Mouse (Mus musculus): ENCODE data around the gene Zfp109. TPM values are rescaled to one million over a fixed set of nuclear protein-coding genes. Genes with fewer than 3 reads are reported as not detected.

Zfp109 gene
- polyA plus RNA-seq, 1 experiment from 2014 or later: 3.6 TPM

- peak within 1 kb of the TSS; percentile 77 for H3K4me2 ChIP-seq
- H3K4me1 ChIP-seq (replicated peaks; ENCODE audit: control insufficient read depth, insufficient read depth, low read length): no peaks in the 10 kb centered on the region
- H3K9ac ChIP-seq (ENCODE audit: low read depth, low read length): peak within 1 kb of the TSS; percentile 67
- peaks cover 7% of the 10 kb centered on the region for H3K36me3 ChIP-seq (ENCODE audit: control insufficient read depth, insufficient read depth, low read length)
- no peaks in the 10 kb centered on the region for H3K9me3 ChIP-seq (ENCODE audit: control insufficient read depth, low read length)
- WGBS: 2% methylated on average over 12 of the region's 12 CpGs
- no peaks in the 10 kb centered on the region for H3K27me3 ChIP-seq (replicated peaks; ENCODE audit: control insufficient read depth, insufficient read depth, low read length)
- H3K4me3 ChIP-seq (ENCODE audit: low read depth, low read length): peak within 1 kb of the TSS; percentile 67
- DNase-seq (ENCODE audit: low spot score): peak; percentile 79
- ATAC-seq (replicated peaks; ENCODE audit: low FRiP score): peak; percentile 94
- no peak within 1 kb of the TSS for H3K27ac ChIP-seq (ENCODE audit: low read depth, low read length)
Measured at GRCm38 (mm10) chr7:24270288-24270672, 32.9 kb upstream of the Zfp109 start, which contains the start of gene Zfp93. Gene Zfp93 (plus strand): TSS chr7:24270420.

GRCm38 (mm10) chr7:24269667-24270287 lies 32.4 kb upstream of the Zfp109 start:
- Histone ChIP-seq H3K27me3 (replicated peaks; ENCODE audit: control insufficient read depth, insufficient read depth, low read length) (no peaks in the 10 kb centered on the region), H3K27ac (ENCODE audit: low read depth, low read length) (no peak overlapping the region), H3K9me3 (ENCODE audit: control insufficient read depth, low read length) (no peaks in the 10 kb centered on the region), H3K4me3 (ENCODE audit: low read depth, low read length) (peak overlapping the region; percentile 67), H3K4me1 (replicated peaks; ENCODE audit: control insufficient read depth, insufficient read depth, low read length) (no peaks in the 10 kb centered on the region), H3K4me2 (peak overlapping the region; percentile 77), H3K36me3 (ENCODE audit: control insufficient read depth, insufficient read depth, low read length) (peaks cover 2% of the 10 kb centered on the region), H3K9ac (ENCODE audit: low read depth, low read length) (peak overlapping the region; percentile 67)
- WGBS: 36% methylated on average over 7 of the region's 7 CpGs
- ATAC-seq (replicated peaks; ENCODE audit: low FRiP score) (peak; percentile 13; the same call in 1 of the 2 replicates), DNase-seq (ENCODE audit: low spot score) (no peak)

- DNase-seq (ENCODE audit: low spot score): no peak
- WGBS: 65% methylated on average over 3 of the region's 3 CpGs
- no peaks in the 10 kb centered on the region for H3K36me3 ChIP-seq (ENCODE audit: control insufficient read depth, insufficient read depth, low read length)
- no peaks in the 10 kb centered on the region for H3K9me3 ChIP-seq (ENCODE audit: control insufficient read depth, low read length)
- no peak overlapping the region for H3K4me2 ChIP-seq
- ATAC-seq (replicated peaks; ENCODE audit: low FRiP score): no peak
- no peaks in the 10 kb centered on the region for H3K27me3 ChIP-seq (replicated peaks; ENCODE audit: control insufficient read depth, insufficient read depth, low read length)
- no peak overlapping the region for H3K9ac ChIP-seq (ENCODE audit: low read depth, low read length)
- no peak overlapping the region for H3K4me3 ChIP-seq (ENCODE audit: low read depth, low read length)
- no peaks in the 10 kb centered on the region for H3K4me1 ChIP-seq (replicated peaks; ENCODE audit: control insufficient read depth, insufficient read depth, low read length)
- no peak overlapping the region for H3K27ac ChIP-seq (ENCODE audit: low read depth, low read length)
Measured at GRCm38 (mm10) chr7:24269256-24269655, 31.9 kb upstream of the Zfp109 start.

- DNase-seq (ENCODE audit: low spot score): no peak
- no peaks in the 10 kb centered on the region for H3K36me3 ChIP-seq (ENCODE audit: control insufficient read depth, insufficient read depth, low read length)
- no peak overlapping the region for H3K4me2 ChIP-seq
- H3K27ac ChIP-seq (ENCODE audit: low read depth, low read length): no peak overlapping the region
- no peaks in the 10 kb centered on the region for H3K27me3 ChIP-seq (replicated peaks; ENCODE audit: control insufficient read depth, insufficient read depth, low read length)
- no peak overlapping the region for H3K9ac ChIP-seq (ENCODE audit: low read depth, low read length)
- no peaks in the 10 kb centered on the region for H3K9me3 ChIP-seq (ENCODE audit: control insufficient read depth, low read length)
- ATAC-seq (replicated peaks; ENCODE audit: low FRiP score): no peak
- WGBS: 72% methylated on average over 24 of the region's 24 CpGs
- no peaks in the 10 kb centered on the region for H3K4me1 ChIP-seq (replicated peaks; ENCODE audit: control insufficient read depth, insufficient read depth, low read length)
- H3K4me3 ChIP-seq (ENCODE audit: low read depth, low read length): no peak overlapping the region
Measured at GRCm38 (mm10) chr7:24268176-24269155, 31.1 kb upstream of the Zfp109 start.

- Histone ChIP-seq H3K36me3 (ENCODE audit: control insufficient read depth, insufficient read depth, low read length) (no peaks in the 10 kb centered on the region), H3K4me3 (ENCODE audit: low read depth, low read length) (no peak overlapping the region), H3K4me1 (replicated peaks; ENCODE audit: control insufficient read depth, insufficient read depth, low read length) (no peaks in the 10 kb centered on the region), H3K27me3 (replicated peaks; ENCODE audit: control insufficient read depth, insufficient read depth, low read length) (no peaks in the 10 kb centered on the region), H3K27ac (ENCODE audit: low read depth, low read length) (no peak overlapping the region), H3K9ac (ENCODE audit: low read depth, low read length) (no peak overlapping the region), H3K9me3 (ENCODE audit: control insufficient read depth, low read length) (no peaks in the 10 kb centered on the region), H3K4me2 (no peak overlapping the region)
- DNase-seq (ENCODE audit: low spot score) (no peak), ATAC-seq (replicated peaks; ENCODE audit: low FRiP score) (no peak)
- 79% methylated on average over 4 of the region's 4 CpGs for WGBS
Measured at GRCm38 (mm10) chr7:24260000-24260312, 22.6 kb upstream of the Zfp109 start.

GRCm38 (mm10) chr7:24259306-24259999 lies 22.1 kb upstream of the Zfp109 start:
- WGBS: 89% methylated on average over 13 of the region's 13 CpGs
- Histone ChIP-seq H3K4me2 (no peak overlapping the region), H3K36me3 (ENCODE audit: control insufficient read depth, insufficient read depth, low read length) (no peaks in the 10 kb centered on the region), H3K4me3 (ENCODE audit: low read depth, low read length) (no peak overlapping the region), H3K9me3 (ENCODE audit: control insufficient read depth, low read length) (no peaks in the 10 kb centered on the region), H3K27me3 (replicated peaks; ENCODE audit: control insufficient read depth, insufficient read depth, low read length) (no peaks in the 10 kb centered on the region), H3K9ac (ENCODE audit: low read depth, low read length) (no peak overlapping the region), H3K27ac (ENCODE audit: low read depth, low read length) (no peak overlapping the region), H3K4me1 (replicated peaks; ENCODE audit: control insufficient read depth, insufficient read depth, low read length) (no peaks in the 10 kb centered on the region)
- ATAC-seq (replicated peaks; ENCODE audit: low FRiP score) (no peak), DNase-seq (ENCODE audit: low spot score) (no peak)

- H3K4me1 ChIP-seq (replicated peaks; ENCODE audit: control insufficient read depth, insufficient read depth, low read length): no peaks in the 10 kb centered on the region
- H3K27ac ChIP-seq (ENCODE audit: low read depth, low read length): no peak within 1 kb of the TSS
- 21% methylated on average over 21 of the region's 21 CpGs for WGBS
- peak within 1 kb of the TSS; percentile 55 for H3K4me3 ChIP-seq (ENCODE audit: low read depth, low read length)
- DNase-seq (ENCODE audit: low spot score) (peak; percentile 50), ATAC-seq (replicated peaks; ENCODE audit: low FRiP score) (peak; percentile 84)
- no peaks in the 10 kb centered on the region for H3K36me3 ChIP-seq (ENCODE audit: control insufficient read depth, insufficient read depth, low read length)
- H3K9me3 ChIP-seq (ENCODE audit: control insufficient read depth, low read length): no peaks in the 10 kb centered on the region
- H3K4me2 ChIP-seq: peak within 1 kb of the TSS; percentile 64
- H3K9ac ChIP-seq (ENCODE audit: low read depth, low read length): peak within 1 kb of the TSS; percentile 64
- no peaks in the 10 kb centered on the region for H3K27me3 ChIP-seq (replicated peaks; ENCODE audit: control insufficient read depth, insufficient read depth, low read length)
Measured at GRCm38 (mm10) chr7:24254633-24255474, 17.5 kb upstream of the Zfp109 start, which contains the start of gene Zfp108. Gene Zfp108 (plus strand): TSS chr7:24254794.

Data from liver, embryonic 11.5 days (tissue).